Mouse (Mus musculus) NIH3T3 (cell line): ENCODE results near the gene Ap5s1.

Source experiments
- DNase-seq: peaks from one replicate; pipeline ENCODE4 v3.0.0-alpha.2; 2012; ENCODE audit warnings: low read depth

The Ap5s1 gene

GRCm38 (mm10) chr2:131221853-131222515 is 15.1 kb downstream of the Ap5s1 start:
- DNase-seq = no peak

GRCm38 (mm10) chr2:131222562-131222961 is 15.7 kb downstream of the Ap5s1 start:
- DNase-seq = peak; percentile 28

- DNase-seq = no peak
Observed at GRCm38 (mm10) chr2:131223569-131223968, 16.7 kb downstream of the Ap5s1 start.

- no peak for DNase-seq
Observed at GRCm38 (mm10) chr2:131225178-131225577, 18.3 kb downstream of the Ap5s1 start.

GRCm38 (mm10) chr2:131226669-131227068 is 19.8 kb downstream of the Ap5s1 start:
- DNase-seq = peak; percentile 32

- no peak for DNase-seq
Observed at GRCm38 (mm10) chr2:131227243-131227642, 20.4 kb downstream of the Ap5s1 start.

- DNase-seq = no peak
Observed at GRCm38 (mm10) chr2:131232558-131232957, 25.7 kb downstream of the Ap5s1 start.

GRCm38 (mm10) chr2:131233307-131234126 is 26.6 kb downstream of the Ap5s1 start, which contains the start of gene Mavs:
Gene Mavs (plus strand): TSS chr2:131234063.
- DNase-seq = peak; percentile 97

GRCm38 (mm10) chr2:131234127-131234650 is 27.3 kb downstream of the Ap5s1 start:
- peak; percentile 37 for DNase-seq

GRCm38 (mm10) chr2:131234970-131235635 is 28.2 kb downstream of the Ap5s1 start:
- DNase-seq = peak; percentile 27

GRCm38 (mm10) chr2:131242180-131242579 is 35.3 kb downstream of the Ap5s1 start:
- no peak for DNase-seq

- no peak for DNase-seq
Observed at GRCm38 (mm10) chr2:131242929-131243328, 36.1 kb downstream of the Ap5s1 start.

- peak; percentile 89 for DNase-seq
Observed at GRCm38 (mm10) chr2:131253681-131254328, 46.9 kb downstream of the Ap5s1 start.

GRCm38 (mm10) chr2:131254329-131254713 is 47.4 kb downstream of the Ap5s1 start:
- DNase-seq = peak; percentile 36

- no peak for DNase-seq
Observed at GRCm38 (mm10) chr2:131255738-131256137, 48.9 kb downstream of the Ap5s1 start.

GRCm38 (mm10) chr2:131258693-131259092 is 51.8 kb downstream of the Ap5s1 start:
- no peak for DNase-seq

- no peak for DNase-seq
Observed at GRCm38 (mm10) chr2:131260544-131261307, 53.8 kb downstream of the Ap5s1 start.

GRCm38 (mm10) chr2:131261481-131262212 is 54.8 kb downstream of the Ap5s1 start:
- DNase-seq = peak; percentile 63

GRCm38 (mm10) chr2:131262213-131262672 is 55.4 kb downstream of the Ap5s1 start, which contains the start of gene Pank2:
Gene Pank2 (plus strand): TSS chr2:131262495.
- DNase-seq = peak; percentile 97
